Mouse (Mus musculus) embryonic fibroblast, embryonic 13.5 days (primary cell): Measurements from ENCODE around the gene Msantd2. TPM values are rescaled to one million over a fixed set of nuclear protein-coding genes. Genes with fewer than 3 reads are reported as not detected.

Experiments
- H3K27ac ChIP-seq: 2 replicates; pipeline ENCODE4 v1.5.1; 2012; ENCODE audit warnings: low read length, control low read depth, inconsistent platforms; ENCODE audit not compliant: insufficient read depth
- H3K4me1 ChIP-seq: 2 replicates; pipeline ENCODE4 v1.6.1; 2011; ENCODE audit warnings: low read length; ENCODE audit not compliant: control insufficient read depth, insufficient read depth
- H3K4me3 ChIP-seq: 2 replicates; pipeline ENCODE4 v1.5.1; 2011; ENCODE audit warnings: mild to moderate bottlenecking, control low read depth, low read length; ENCODE audit not compliant: insufficient read depth
- CTCF ChIP-seq: IDR thresholded peaks from 2 replicates; pipeline ENCODE4 v1.5.1; 2011; ENCODE audit warnings: mild to moderate bottlenecking, control low read depth, low read length, moderate library complexity, borderline replicate concordance; ENCODE audit not compliant: insufficient read depth
- POLR2A ChIP-seq: IDR thresholded peaks from 2 replicates; pipeline ENCODE4 v1.6.1; 2011; ENCODE audit warnings: low read depth, mild to moderate bottlenecking, control low read depth, low read length, moderate library complexity
- polyA plus RNA-seq: library from polyadenylated mRNA; stranded (reverse); fragments of >200 nt; gene quantifications from 2 replicates; pipeline ENCODE4 v1.2.4, GENCODE M21; 2011; ENCODE audit warnings: low read depth; ENCODE audit not compliant: missing spikeins, insufficient read length

Msantd2 gene
- polyA plus RNA-seq, 1 experiment = 32.3 TPM

GRCm38 (mm10) chr9:37496325-37496724, 7.2 kb downstream of the Msantd2 start:
- H3K27ac ChIP-seq = no peak overlapping the region
- no peaks in the 10 kb centered on the region for H3K4me1 ChIP-seq
- no peak for TF ChIP-seq CTCF
- no peak for TF ChIP-seq POLR2A
- H3K4me3 ChIP-seq = no peak overlapping the region

DNA sequence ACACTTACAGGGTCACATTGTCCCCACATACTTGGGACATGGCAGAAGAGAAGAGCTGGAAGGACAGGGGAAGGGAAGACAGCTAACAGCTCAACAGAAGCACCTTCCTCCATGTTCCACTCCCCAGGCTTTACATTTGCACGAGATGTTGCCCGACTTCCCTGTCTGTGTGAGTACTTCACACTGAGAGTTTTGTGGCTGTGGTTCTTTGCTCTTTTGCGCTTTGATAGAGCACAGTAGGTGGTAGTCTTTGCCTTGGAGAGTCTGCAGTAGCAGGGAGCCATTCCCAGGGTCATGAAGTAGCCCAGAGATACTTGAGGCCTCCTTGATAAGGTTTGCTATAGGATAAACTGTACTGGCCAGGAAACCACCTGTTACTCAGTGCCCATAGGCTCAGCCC, 11.1 kb downstream of the Msantd2 start:
- no peak for TF ChIP-seq CTCF
- no peak for TF ChIP-seq POLR2A
- Histone ChIP-seq H3K27ac (no peak overlapping the region), H3K4me1 (no peaks in the 10 kb centered on the region), H3K4me3 (no peak overlapping the region)

DNA sequence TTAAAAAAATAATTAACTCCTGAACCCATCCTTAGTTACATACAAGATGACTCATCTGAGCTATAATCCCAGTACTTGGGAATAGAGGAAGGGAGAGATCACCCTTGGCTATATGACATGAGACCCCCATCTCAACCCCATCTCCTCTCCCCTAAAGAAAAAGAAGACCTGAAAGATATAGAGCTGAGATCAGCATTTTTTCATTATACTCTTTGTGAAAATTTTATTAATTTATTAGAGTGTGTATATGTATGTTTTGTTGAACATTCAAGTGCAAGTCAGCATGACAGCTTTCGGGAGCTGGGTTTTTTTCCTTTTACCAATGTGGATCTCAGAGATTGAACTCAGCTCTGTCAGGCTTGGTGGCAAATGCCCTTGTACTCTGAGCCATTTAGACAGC, 12.1 kb downstream of the Msantd2 start:
- Histone ChIP-seq H3K27ac (no peak overlapping the region), H3K4me3 (no peak overlapping the region), H3K4me1 (no peaks in the 10 kb centered on the region)
- no peak for TF ChIP-seq CTCF
- TF ChIP-seq POLR2A = no peak

- H3K4me1 ChIP-seq = no peaks in the 10 kb centered on the region
- H3K4me3 ChIP-seq = no peak overlapping the region
- no peak for TF ChIP-seq POLR2A
- no peak for TF ChIP-seq CTCF
- H3K27ac ChIP-seq = no peak overlapping the region
Observed at GRCm38 (mm10) chr9:37504348-37504747, 15.2 kb downstream of the Msantd2 start.

GRCm38 (mm10) chr9:37506023-37506422, 16.9 kb downstream of the Msantd2 start:
- Histone ChIP-seq H3K4me3 (no peak overlapping the region), H3K4me1 (no peaks in the 10 kb centered on the region), H3K27ac (no peak overlapping the region)
- TF ChIP-seq CTCF (no peak), POLR2A (no peak)

- TF ChIP-seq CTCF (no peak), POLR2A (no peak)
- peaks cover under 1% of the 10 kb centered on the region; the same call in 1 of the 2 replicates for H3K4me1 ChIP-seq
Observed at GRCm38 (mm10) chr9:37512097-37512496, 23.0 kb downstream of the Msantd2 start.

DNA sequence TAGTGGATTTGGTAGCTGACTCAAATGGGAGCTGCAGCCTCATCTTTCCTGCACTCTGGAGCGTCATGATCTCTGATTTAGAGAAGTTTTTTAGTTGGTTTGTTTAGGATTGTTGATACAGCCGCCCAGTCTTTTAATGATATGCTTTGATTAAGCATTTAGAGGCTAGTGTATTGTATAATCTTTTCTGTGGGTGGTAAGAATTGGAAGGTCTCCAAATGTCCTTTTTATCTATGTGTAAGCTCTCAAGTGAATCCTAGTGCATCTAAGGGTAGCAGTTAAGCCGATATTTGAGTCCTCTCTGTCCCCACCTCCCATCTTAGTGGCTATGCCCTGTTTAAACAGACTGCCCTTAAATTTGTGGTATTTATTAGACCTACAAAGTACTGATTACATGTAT, 25.3 kb downstream of the Msantd2 start:
- TF ChIP-seq CTCF (no peak), POLR2A (no peak)
- H3K4me3 ChIP-seq = no peak overlapping the region
- peaks cover 5% of the 10 kb centered on the region; the same call in 1 of the 2 replicates for H3K4me1 ChIP-seq
- H3K27ac ChIP-seq = no peak overlapping the region

More at GRCm38 (mm10) chr9:37512097-37512496, 23.0 kb downstream of the Msantd2 start:
- Histone ChIP-seq H3K27ac (no peak overlapping the region), H3K4me3 (no peak overlapping the region)

DNA sequence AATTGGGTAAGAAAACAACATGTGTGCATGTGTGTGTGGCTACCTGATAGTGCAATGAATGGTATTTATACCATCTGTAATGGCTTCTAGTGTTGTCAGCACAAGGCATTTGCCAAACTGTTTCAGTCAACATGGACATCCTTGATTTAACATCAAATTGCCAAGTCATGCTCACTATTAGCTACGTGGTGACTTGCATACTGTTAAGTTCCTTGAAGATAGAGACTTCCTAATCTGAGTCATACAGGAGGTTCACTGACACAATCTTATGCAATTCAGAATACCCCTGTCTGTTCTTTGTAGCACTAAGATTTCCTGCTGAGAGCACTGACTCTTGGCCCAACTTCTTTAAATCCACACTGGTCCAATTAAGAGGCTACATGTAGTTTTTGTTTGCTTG, 28.3 kb downstream of the Msantd2 start:
- Histone ChIP-seq H3K27ac (peak overlapping the region; percentile 42; the same call in 1 of the 2 replicates), H3K4me3 (no peak overlapping the region), H3K4me1 (peaks cover 5% of the 10 kb centered on the region; the same call in 1 of the 2 replicates)
- TF ChIP-seq CTCF (no peak), POLR2A (no peak)

- Histone ChIP-seq H3K4me3 (no peak overlapping the region), H3K27ac (no peak overlapping the region), H3K4me1 (peaks cover 5% of the 10 kb centered on the region; the same call in 1 of the 2 replicates)
- no peak for TF ChIP-seq CTCF
- no peak for TF ChIP-seq POLR2A
Observed at GRCm38 (mm10) chr9:37518991-37519390, 29.9 kb downstream of the Msantd2 start.

DNA sequence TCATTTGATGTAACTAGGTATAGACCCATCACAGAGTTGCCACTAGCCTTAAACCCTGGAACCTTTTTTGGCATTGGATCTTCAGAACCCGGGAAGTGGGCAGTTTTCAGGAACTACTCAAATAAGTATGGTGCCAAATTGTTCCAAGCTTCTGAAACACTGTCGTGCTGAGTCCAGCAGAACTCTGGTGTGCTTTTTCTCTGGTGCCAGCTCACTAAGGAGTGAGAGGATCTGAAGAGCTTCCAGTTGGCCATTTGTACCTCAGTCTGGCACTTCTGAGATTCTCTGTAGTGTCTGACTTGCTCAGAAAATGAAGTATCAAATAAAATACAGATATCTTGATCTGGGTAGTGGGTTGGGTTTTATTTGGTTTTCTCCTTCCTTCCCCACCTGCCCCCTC, 30.9 kb downstream of the Msantd2 start:
- H3K4me3 ChIP-seq = no peak overlapping the region
- TF ChIP-seq POLR2A = no peak
- TF ChIP-seq CTCF = no peak
- H3K27ac ChIP-seq = no peak overlapping the region
- peaks cover 5% of the 10 kb centered on the region; the same call in 1 of the 2 replicates for H3K4me1 ChIP-seq

GRCm38 (mm10) chr9:37525461-37525860, 36.3 kb downstream of the Msantd2 start:
- Histone ChIP-seq H3K4me1 (no peaks in the 10 kb centered on the region), H3K27ac (no peak overlapping the region), H3K4me3 (no peak overlapping the region)
- TF ChIP-seq CTCF (no peak), POLR2A (no peak)
